Mouse (Mus musculus) WW6 (cell line): ENCODE measurements at regions not wholly inside any gene's neighbourhood (a gene's known extent, or its start where the extent isn't known, plus 50 kb on each side); places are given as distances from the start of the nearest gene placed in this dataset.
A peak's percentile ranks its signal among the peaks of the same experiment; 100 is the strongest.

Source experiments
- DNase-seq: peaks from one replicate; pipeline ENCODE4 v3.0.0-alpha.2; 2013; ENCODE audit warnings: low read depth, low spot score

DNA sequence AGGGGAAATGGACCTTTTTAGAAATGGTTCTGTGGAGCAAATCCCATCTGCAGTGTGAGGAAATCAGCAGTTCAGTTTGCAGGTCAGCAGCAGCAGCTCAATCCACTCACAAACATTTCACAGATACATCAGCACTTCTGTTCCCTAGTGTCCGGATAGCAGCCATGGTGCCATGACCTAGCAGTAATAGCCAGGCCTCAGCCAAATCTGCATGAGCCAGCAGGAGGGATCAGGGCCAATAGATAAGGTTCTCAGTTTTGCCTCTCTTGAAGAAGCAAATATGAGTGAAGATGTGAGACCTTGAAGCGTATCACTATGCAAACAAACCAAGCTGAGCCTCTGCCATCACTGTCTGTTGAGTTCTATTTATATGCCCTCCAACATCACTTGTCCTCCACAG, 380.7 kb upstream of the Chrm3 start:
- no peak for DNase-seq

DNA sequence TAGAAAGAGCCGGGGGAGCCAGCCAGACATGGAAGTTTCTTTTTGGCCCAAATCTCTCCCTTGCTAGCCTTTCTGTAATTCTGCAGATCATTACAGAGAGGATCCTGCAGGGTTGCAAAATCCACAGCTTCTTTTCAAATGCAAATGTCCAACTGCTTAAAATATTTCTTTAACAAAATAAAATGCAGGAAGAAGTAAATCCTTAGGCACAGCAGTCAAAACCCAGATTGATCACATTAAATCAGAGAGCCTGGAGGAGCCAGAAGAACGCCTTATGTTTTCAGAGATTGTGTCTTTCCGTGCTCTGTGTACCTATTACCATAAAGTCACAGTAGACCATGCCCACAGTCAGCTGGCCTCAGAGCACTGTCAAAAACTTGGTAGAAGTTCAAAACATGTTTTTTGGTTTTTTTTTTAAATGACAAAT, 365.1 kb upstream of the Chrm3 start:
- DNase-seq, result no peak

DNA sequence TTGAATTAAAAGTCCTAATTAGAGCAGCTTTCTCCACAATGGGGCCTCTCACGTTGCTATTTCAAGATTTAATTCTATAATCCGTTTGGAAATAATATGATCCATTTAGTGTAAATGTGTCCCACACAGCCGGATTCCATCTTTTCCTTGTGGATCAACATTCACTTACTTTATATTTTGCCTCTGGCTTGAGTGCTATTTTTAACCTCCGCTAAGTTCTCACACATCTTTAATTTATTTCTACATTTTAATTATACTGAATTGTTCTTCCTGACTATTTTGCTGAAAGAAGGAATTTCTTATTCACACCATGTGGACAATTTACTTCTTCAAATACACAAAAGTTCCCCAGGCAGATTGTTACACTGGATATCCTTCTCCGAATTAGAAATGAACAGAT, 364.7 kb upstream of the Chrm3 start:
- no peak for DNase-seq

DNA sequence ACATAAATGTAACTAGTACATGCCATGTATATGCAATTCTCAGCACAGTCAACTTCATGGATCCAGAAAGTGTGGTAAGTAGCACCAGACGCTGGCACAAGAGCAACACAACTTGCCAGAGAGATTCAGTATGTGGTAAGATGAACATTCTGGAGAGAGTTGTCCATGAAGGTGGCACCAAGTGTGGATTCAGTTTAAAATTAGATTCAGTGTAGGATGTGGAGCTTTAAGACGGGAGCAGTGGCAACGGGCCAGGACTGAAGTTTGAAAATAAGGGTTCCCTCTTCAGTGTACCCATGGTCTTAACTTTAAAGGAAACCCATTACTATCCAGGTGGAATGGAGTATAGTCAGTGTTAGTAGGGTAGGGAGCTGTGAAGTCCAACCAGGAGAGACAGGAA, 360.0 kb upstream of the Chrm3 start:
- DNase-seq, result no peak

DNA sequence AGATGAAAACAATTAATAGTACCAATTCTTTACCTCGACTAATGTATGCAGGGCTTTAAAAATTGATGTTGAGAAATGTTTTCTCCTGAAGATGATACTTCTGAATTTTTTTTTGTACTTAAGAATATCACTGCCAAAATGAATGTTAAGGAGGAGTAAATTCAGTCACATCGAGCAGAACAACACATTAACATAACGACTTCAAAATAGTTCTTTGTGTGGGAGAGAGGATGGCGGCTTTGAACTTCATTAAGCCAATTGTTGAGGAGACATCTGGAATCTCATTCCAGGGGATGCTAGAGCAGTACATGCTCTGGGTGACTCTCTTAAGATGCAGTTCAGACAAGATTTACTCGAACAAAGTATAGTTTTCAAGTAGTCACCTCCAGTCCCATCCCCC, 350.8 kb upstream of the Chrm3 start:
- DNase-seq, result no peak

DNA sequence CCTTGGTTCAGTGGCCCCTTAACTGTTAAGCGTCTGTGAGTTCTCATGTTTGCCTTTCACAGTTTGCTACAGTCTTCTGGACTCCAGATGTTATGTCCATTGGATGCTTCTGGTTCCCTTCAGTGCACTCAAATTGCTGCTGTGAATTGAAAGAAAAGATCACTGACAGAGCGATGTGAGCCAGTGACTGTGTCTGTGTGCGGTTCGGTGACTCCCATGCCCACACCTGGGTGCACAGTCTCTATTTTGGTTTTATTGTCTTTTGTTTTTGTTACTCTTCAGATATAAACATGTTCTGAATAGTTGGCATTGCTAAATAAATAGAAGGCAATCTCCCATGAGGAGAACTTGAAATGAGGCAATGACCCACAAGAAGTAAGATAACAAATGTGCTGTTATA, 350.3 kb upstream of the Chrm3 start:
- no peak for DNase-seq

DNA sequence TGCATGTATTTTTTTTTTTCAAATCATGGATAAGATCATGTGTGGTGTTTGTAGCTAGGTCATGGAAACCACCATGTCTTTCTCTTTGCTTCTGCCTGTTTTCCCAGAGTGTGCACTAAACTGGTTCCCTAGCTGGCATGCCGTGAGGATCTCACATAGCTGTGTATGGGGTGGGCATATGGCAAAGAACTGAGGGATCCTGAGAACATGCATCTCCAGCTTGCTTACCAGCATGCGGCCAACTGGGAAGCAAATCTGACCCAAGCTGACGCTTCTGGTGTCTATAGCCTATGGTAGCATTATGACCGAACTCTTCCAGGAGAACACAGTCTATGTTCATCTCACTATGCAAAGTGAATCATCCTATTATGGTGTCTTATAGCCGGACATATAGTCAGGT, 336.5 kb upstream of the Chrm3 start:
- no peak for DNase-seq

DNA sequence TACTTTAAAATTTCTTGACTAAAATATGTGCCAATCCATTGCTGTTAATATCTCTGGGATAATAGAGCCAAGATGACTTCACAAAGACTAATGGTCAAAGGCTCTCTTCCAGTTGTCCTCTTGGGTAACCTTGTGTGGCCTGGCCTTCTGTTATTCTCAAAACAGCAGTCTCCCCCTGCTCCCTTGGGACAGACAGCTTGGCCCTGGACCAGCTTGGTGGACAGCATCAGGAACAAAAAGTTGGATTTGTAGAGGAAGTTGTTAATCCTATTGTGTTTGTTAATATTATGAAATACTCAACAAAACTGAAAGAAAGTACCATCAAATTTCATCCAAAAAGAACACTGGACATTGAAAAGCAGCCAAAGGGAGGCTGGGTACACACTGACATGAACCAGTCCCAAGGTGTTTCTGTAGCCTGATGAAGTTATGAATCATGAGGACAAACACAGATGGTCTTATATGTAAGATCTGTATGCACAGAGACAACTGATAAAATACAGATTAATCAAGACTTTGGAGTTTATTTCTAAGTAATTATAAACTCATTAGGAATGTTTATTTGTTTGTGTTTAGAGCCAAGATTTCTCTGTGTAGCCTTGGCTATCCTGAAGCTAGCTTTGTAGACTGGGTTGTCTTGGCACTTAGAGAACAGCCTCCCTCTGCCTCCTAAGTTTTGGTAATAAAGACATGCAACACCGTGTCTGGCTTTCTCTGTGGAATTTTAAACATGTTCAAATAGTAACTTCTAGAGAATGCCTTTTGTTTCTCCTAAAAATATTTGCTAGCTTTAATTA, 335.7 kb upstream of the Chrm3 start:
- DNase-seq, result no peak

DNA sequence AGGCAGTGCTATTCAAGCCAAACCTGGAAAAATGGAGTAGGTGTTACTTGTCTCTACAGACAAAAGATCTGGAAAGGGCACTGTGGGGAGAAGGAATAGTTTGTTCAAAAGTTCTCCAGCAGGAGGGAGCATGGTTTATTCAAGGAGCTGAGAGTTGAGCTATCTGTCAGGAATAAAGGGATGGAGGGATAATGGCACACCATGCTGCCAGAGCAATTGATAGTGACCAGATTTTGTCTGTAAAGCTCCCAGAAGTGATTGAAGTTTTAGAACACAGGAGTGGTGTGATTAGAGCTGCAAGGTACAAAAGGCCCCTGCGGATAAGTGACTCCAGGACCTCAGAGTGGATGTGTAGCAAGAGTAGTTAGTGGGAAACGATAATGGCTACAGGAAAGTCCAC, 330.7 kb upstream of the Chrm3 start:
- DNase-seq, result no peak

DNA sequence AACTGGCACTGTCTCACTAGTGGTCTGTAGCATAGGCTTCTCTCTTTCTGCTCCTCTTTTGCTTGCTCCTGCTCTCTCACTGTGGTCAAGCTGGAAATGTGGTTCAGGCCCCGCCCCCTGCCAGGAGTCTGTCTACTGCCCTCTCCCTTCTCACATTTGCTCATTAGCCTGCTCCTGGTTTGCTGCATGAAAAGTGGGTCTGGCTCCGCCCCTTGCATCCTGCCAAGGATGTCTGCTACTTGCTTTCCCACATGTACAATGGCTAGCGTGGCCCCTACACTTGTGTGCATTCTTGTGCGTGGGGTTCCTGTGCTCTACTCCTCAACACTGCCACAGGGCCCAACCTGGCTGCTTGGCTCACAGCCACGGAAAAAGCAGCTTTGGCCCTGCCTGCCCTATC, 326.7 kb upstream of the Chrm3 start:
- no peak for DNase-seq

DNA sequence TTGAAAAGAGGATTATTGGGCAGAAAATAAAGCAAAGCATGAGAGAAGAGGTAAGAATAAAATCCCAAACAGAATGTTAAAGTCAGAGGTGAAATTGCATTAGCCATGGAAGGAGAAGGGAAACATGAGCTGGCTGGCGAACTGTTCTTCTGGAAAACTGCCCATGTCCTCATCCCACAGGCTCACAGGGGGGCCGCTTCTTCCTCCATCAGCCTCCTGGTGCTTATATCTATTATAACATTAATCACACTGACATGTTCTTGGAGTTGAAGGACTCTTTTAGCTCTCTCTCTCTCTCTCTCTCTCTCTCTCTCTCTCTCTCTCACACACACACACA, 293.4 kb upstream of the Chrm3 start:
- DNase-seq, result no peak

DNA sequence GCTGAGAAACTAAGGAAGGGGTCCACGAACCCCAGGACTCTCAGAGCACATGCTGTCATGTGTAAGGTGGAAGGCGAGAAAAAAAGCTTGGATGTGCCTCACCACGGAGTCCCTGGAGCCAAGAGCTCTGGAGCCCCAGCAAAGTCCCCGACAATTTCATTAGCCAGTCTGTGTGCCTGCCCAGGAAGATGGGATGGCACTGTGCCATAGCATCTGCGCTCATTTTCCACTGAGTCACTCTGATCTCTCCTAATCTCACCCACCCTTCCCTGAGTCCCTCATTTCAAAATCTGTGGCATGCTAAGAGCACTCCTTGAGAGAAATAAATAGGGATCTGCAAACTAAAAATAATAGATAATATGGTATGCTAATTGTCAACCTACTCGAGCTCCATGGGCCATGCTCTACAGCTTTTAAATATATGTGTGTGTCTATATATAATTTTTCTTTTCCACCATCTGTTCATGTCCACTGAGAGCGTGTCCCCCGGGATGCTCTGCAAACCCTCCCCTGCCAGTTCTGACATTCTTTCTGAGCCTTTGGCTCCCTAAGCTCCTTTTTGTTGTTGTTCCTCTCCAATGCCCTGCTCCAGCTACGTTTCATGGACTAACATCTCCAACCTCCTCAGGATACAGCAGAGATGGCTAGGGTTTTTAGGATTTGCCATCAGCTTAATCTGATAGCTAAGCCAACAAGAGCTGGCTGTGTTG, 292.9 kb upstream of the Chrm3 start:
- no peak for DNase-seq

DNA sequence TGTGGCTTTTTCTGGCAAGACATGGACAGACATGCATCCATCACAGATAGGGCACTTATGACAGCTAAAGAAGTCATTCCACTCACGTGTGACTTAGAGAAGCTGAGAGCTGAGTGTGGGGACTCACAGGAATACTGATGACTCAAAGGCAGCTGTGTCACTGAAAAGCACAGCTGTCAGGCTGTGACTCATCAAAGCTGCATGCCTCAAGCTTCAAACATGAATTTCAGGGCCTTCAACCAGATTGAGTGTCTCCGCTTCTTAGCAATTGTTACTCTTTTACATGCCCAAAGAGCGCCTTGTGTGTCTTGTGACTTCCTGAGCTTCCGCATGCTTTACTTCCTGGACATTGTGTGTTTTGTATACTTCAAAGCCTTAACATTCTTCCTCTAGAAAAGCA, 276.2 kb upstream of the Chrm3 start:
- DNase-seq, result no peak

DNA sequence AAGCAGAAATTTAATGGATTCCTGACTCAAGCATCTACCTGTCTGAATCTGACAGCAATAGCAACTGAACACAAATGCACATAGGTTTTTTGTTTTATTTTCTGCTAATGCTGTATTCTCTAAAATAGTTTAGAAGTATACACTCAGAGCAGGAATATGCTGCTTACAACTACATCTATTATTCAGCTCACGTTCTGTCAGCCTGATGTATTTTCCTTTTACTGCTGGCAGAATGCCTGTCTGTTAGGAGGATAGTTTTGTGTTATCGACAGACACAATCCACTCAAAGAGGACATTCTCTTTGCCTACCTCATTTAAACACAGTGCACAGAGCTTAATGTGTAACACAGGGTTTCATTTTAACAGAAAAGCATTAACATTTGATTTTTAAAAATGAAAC, 269.8 kb upstream of the Chrm3 start:
- no peak for DNase-seq

DNA sequence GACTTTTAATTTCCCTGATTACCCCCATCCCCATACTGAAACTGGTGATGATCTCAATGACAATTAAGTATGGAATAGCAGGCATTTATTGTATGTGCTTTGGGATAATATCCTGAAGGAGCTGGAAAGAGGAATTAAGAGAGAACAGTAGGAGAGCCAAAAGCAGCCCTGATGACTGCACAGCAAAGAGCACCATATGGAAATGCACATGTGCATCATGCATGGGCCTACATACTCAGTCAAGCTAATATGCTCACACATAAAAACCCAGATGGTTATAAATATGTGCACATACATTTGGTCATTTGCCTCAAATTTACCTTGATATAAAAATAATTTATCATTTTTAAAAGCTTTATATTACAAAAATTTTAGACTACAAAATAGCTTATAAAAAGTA, 259.0 kb upstream of the Chrm3 start:
- DNase-seq, result no peak

DNA sequence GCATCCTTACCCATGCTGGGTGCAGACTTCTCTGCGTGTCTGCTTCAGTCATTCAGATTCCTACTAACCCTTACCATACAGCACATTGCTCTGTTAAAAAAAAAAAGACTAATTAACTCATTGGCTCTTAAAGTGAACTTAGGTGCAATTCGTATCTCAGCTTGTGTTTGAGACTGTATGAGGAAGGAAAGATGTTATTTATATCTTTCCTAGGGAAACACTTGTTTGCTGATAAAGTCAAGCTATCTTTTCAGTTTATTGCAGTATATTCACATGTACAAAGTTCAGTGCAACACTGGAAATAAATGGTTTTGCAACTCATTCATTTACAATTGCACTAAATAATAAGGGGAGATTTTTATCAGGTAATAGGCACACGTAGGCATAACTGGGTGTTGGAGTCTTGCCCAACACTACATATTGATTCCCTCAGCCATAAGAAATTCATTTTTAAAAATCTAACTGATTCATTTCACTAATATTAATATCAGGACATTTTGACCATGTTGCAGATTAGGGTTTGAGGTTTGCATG, 257.8 kb upstream of the Chrm3 start:
- no peak for DNase-seq

DNA sequence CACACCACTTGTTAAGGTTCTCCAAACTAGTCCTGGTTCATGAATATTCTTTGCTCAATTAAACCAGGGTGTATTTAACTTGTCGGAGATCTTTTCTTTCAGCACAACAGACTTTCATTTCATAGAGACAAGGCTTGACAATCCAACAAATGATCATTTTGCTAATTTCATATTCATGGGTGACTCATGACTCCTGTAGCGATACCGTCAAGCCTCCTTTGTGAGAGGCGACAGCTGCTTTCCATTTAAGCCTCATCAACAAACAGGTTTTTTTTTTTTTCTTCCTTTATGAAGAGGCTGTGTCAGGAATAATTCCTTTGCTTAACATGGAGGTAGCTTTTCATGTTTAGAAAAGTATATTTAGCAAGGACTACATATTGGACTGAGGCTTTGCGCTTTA, 214.3 kb upstream of the Chrm3 start:
- no peak for DNase-seq

DNA sequence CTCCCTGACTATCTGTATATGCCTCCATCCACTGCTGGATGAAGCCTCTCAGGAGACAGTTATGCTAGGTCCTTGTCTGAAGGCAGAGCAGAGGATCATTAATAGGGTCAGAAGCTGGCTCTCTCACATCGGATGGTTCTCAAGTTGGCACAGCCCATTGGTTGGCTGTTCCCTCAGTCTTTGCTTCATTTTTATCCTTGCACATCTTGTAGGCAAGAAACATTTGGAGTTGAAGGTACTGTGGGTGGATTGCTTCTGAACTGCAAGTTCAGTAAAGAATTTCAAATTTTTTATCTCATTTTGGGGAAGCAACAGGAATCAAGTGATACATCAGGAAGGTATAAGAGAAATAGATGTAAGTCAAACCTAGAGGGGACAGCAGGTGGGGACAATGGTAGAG, 206.2 kb upstream of the Chrm3 start:
- no peak for DNase-seq

DNA sequence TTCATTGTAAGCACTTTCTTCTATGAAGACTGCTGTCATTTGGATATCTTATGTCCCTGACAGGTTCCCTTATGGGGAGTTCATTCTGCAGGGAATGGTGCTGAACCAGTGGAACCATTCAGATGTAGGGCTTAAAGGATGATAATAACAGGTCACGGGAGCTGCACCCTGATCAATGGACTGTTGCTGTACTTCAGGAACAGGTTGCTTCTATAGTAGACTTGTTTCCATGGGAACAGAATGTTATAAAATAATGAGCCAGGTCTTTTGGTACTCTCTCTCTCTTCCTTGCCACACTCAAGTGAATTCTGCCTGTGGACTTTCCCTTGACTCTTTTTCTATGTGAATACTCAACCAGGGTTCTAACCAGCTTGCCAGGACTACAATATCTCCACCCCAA, 196.9 kb upstream of the Chrm3 start:
- no peak for DNase-seq

DNA sequence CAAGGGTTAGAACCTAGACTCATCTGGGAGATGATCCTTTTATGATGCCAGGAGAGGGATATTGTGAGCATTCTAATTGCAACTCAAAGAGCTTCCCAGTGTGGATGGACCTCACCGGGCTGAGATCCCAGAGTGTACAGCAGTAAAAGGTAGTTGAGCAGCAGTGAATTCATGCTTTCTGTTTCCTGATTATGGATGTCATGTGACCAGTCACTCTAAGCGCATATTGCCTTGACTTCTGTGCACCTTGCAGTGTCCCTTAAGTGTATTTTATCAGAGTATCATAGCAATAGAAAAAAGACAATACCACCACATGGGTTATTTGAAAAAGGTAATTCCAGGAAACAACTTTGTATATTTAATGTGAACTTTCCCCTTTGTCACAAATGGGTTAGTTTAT, 193.9 kb upstream of the Chrm3 start:
- no peak for DNase-seq

DNA sequence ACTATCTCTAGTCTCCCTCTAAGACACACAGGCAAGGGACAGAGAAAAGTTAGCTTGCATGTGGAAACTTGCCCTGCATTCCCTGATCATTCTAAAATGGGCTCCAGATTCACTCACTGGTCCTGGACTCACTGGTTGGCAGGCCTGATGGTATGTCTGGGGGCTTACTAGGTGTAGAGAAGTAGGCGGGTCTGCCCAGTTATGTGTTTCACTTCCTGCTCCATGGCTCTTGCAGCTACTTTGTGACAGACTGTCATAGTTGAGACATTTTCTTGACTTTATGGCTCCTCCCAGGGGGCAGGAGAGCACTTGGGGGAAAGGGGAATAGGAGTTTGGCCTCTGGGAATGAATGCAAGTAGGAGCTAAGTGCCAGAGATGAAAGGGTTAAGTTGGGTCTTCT, 182.1 kb upstream of the Chrm3 start:
- no peak for DNase-seq

DNA sequence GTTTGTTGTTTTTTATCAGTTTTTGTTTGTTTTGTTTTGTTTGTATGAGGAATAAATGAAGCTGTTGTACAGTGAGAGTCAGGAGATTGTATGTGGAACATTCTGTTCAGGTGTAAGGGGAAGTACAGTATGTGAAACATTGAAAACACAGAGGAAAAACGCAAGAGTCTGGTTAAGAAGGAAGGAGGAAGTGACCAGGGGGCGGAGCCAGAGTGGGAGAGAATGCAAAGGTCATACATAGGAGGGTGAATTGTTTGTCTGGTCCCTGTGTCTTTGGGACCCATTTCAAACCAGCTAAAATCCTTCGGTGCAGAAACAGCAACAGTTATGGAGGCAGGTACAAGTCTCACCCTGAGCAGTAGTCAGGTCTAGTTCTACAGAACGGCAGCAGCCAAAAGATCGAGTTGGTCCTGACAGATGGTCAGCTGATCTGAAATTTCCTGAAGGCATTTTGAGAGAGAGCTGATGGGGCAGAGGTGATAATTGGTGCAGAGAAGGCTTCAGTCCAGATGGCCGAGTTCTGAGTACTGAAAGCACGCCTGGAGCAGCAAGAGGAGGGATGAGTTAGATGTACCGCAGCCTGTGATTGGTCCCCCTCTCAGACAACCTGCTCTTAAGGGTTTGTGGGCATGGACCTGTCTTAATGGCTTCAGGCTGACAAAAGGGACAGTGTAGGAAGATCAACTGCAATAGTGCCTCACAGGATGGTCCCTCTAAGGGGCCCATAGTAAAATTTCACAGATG, 179.7 kb upstream of the Chrm3 start:
- no peak for DNase-seq

DNA sequence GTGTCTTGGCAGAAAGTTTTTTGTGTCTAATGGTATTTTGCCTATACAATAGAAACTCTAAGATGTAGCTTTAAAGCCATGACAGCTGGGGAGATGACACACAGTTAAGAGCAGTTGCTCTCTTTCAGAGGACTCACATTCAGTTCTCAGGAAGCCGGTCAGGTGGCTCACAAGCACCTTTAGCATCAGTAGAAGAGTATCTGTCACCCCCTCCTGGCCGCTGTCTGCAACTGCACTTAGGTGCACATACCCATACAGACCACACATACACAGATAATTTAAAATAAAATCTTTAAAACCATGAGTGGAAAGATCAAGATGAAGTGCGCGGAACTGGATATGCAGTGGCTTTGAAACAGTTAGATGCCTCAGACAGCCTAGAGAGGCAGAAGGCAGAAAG, 178.3 kb upstream of the Chrm3 start:
- peak; percentile 11 for DNase-seq
